In the genomic region with DNA sequence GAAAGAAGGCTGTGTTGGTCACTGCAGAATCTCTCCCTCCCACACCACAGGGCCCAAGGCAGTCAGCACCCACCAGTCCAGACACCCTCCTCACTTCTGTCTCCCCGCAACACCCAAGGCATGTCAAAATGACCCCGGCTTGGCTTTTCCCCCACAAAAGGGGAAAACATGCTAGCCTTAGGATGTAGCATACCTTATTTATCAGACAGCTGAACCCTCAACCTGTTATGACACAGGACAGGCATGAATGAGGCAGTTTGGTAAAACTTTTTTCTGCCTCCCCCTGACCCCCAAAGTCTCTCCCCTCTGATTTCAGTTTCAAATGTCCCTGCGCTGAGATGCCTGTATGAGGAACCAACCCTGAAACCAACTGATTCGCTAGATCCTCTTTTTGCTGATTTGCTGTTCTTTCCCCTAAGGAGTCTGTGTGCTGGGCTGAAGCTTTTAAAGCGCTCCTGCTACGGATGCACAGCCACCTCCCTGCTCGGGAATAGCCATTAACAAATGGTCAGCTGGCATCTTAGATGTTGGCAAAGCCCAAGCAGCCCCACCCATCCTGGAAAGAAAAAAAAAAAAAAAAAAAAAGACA, we compare ENCODE assay signal across 10 mouse cellular contexts. TPM values are rescaled to one million over a fixed set of nuclear protein-coding genes. Genes with fewer than 3 reads are reported as not detected.
DNase-seq lines count a peak whose midpoint lies in the region; ATAC-seq and TF ChIP-seq lines count a peak whose summit lies in the region.
"Had no signal": no experiment of that assay in that cellular context is flagged by ENCODE, and none has a peak within 500 bp of the region (broad histone marks: within the 10 kb centered on the region; RNA-seq: fewer than 3 reads in every experiment).

No protein-coding gene starts in this region.

- H3K27me3 ChIP-seq in hindbrain, embryonic 15.5 days, result peaks cover 11% of the 10 kb centered on the region
- H3K27me3 ChIP-seq in hindbrain, embryonic 13.5 days, result peaks cover 16% of the 10 kb centered on the region
- H3K27me3 ChIP-seq in ES-Bruce4 (ENCODE audit: control insufficient read depth, insufficient read depth, low read length, poor library complexity, severe bottlenecking), result no peaks in the 10 kb centered on the region
- no peaks in the 10 kb centered on the region for H3K27me3 ChIP-seq in intestine, embryonic 15.5 days (replicated peaks)
- H3K27me3 ChIP-seq: limb, embryonic 12.5 days had no signal

- no peak for TF ChIP-seq EP300 in ES-Bruce4 (IDR thresholded peaks at IDR 0.05; ENCODE audit: insufficient read depth, low read depth, low read length)

- H3K27ac ChIP-seq in hindbrain, embryonic 15.5 days (replicated peaks), result no peak overlapping the region
- H3K27ac ChIP-seq in hindbrain, embryonic 13.5 days, result no peak overlapping the region
- peak overlapping the region; percentile 93; the same call in 1 of the 2 replicates for H3K27ac ChIP-seq in ES-Bruce4 (ENCODE audit: insufficient read depth, low read length)
- H3K27ac ChIP-seq in intestine, embryonic 15.5 days, result peak overlapping the region; percentile 86

- WGBS in hindbrain, embryonic 15.5 days, result 73% methylated on average over 7 of the region's 7 CpGs
- 78% methylated on average over 7 of the region's 7 CpGs for WGBS in hindbrain, embryonic 13.5 days
- WGBS in intestine, embryonic 15.5 days, result 62% methylated on average over 7 of the region's 7 CpGs

- H3K4me1 ChIP-seq in hindbrain, embryonic 15.5 days (replicated peaks), result peaks cover 6% of the 10 kb centered on the region; the same call in 1 of the 2 replicates
- H3K4me1 ChIP-seq in hindbrain, embryonic 13.5 days (replicated peaks), result peaks cover 14% of the 10 kb centered on the region; the same call in 1 of the 2 replicates
- peaks cover 2% of the 10 kb centered on the region for H3K4me1 ChIP-seq in ES-Bruce4 (ENCODE audit: control insufficient read depth, insufficient read depth, low read length)
- H3K4me1 ChIP-seq in intestine, embryonic 15.5 days (replicated peaks), result peaks cover 12% of the 10 kb centered on the region

- DNase-seq in lung, postnatal 4 days, result peak; percentile 33 to 40
- DNase-seq in thymus, adult 18-20 months, result no peak
- DNase-seq in retina, postnatal 1 day, result no peak
- DNase-seq: embryo, embryonic 11 days had no signal

- no peak for TF ChIP-seq POLR2A in ES-Bruce4 (IDR thresholded peaks at IDR 0.05; ENCODE audit: insufficient read depth, low read length)

- no peaks in the 10 kb centered on the region for H3K9me3 ChIP-seq in hindbrain, embryonic 15.5 days
- H3K9me3 ChIP-seq in hindbrain, embryonic 13.5 days, result no peaks in the 10 kb centered on the region
- H3K9me3 ChIP-seq in ES-Bruce4 (replicated peaks; ENCODE audit: control insufficient read depth, insufficient read depth, low read length, poor library complexity, severe bottlenecking), result no peaks in the 10 kb centered on the region
- no peaks in the 10 kb centered on the region for H3K9me3 ChIP-seq in intestine, embryonic 15.5 days
- H3K9me3 ChIP-seq: limb, embryonic 12.5 days had no signal

- H3K4me3 ChIP-seq in hindbrain, embryonic 15.5 days, result no peak overlapping the region
- H3K4me3 ChIP-seq in hindbrain, embryonic 13.5 days, result no peak overlapping the region
- peak overlapping the region; percentile 33 for H3K4me3 ChIP-seq in ES-Bruce4 (ENCODE audit: low read depth, low read length)
- H3K4me3 ChIP-seq in intestine, embryonic 15.5 days (replicated peaks), result peak overlapping the region; percentile 29
- H3K4me3 ChIP-seq: limb, embryonic 12.5 days had no signal

- H3K4me2 ChIP-seq in hindbrain, embryonic 15.5 days, result no peak overlapping the region
- H3K4me2 ChIP-seq in hindbrain, embryonic 13.5 days, result no peak overlapping the region
- H3K4me2 ChIP-seq in intestine, embryonic 15.5 days (replicated peaks), result peak overlapping the region; percentile 52
- H3K4me2 ChIP-seq: limb, embryonic 12.5 days had no signal

- H3K9ac ChIP-seq in hindbrain, embryonic 15.5 days, result no peak overlapping the region
- H3K9ac ChIP-seq in hindbrain, embryonic 13.5 days, result no peak overlapping the region
- peak overlapping the region; percentile 3 for H3K9ac ChIP-seq in ES-Bruce4 (ENCODE audit: low read depth, poor library complexity, severe bottlenecking)
- H3K9ac ChIP-seq in intestine, embryonic 15.5 days, result peak overlapping the region; percentile 3; the same call in 1 of the 2 replicates

- 0 out of 2 replicates have a peak, but pooled peaks have one; percentile 8 for ATAC-seq in hindbrain, embryonic 15.5 days (ENCODE audit: low FRiP score, low read depth)
- no peak for ATAC-seq in hindbrain, embryonic 13.5 days (ENCODE audit: low FRiP score)
- ATAC-seq in intestine, embryonic 15.5 days, result no peak
- ATAC-seq in erythroid progenitor cell, adult 5-6 weeks (replicated peaks; ENCODE audit: low FRiP score, poor library complexity, severe bottlenecking), result no peak

- no peaks in the 10 kb centered on the region for H3K36me3 ChIP-seq in hindbrain, embryonic 15.5 days
- H3K36me3 ChIP-seq in hindbrain, embryonic 13.5 days, result no peaks in the 10 kb centered on the region
- peaks cover 30% of the 10 kb centered on the region for H3K36me3 ChIP-seq in ES-Bruce4 (ENCODE audit: control insufficient read depth, insufficient read depth, low read length, poor library complexity, severe bottlenecking)
- no peaks in the 10 kb centered on the region for H3K36me3 ChIP-seq in intestine, embryonic 15.5 days
- H3K36me3 ChIP-seq: limb, embryonic 12.5 days had no signal

- no peak for TF ChIP-seq CTCF in ES-Bruce4 (IDR thresholded peaks at IDR 0.05; ENCODE audit: low read depth, low read length)

RNA-seq across cellular contexts. Expression of gene Slc7a7, which starts 8.4 kb away (rescaled TPM):
- 4.5 and 5.9 TPM in 2 replicates for polyA plus RNA-seq in hindbrain, embryonic 15.5 days (2015; fragmentation: Nextera tagmentation; extraction: Ambion mirVana)
- 5.9 and 6.0 TPM in 2 replicates for polyA plus RNA-seq in hindbrain, embryonic 13.5 days (2015; fragmentation: Nextera tagmentation; extraction: Ambion mirVana)
- 46.6 and 47.7 TPM in 2 replicates for polyA plus RNA-seq in ES-Bruce4 (2011; ENCODE audit: insufficient read depth, insufficient read length, low read depth, missing spikeins)
- 51.0 and 56.3 TPM in 2 replicates for polyA plus RNA-seq in intestine, embryonic 15.5 days (2015; fragmentation: Nextera tagmentation; extraction: Ambion mirVana)
- total RNA-seq in erythroid progenitor cell, adult 5-6 weeks (2015; ENCODE audit: low replicate concordance), result 1.7 and 2.5 TPM in 2 replicates
- 1.4 and 1.9 TPM in 2 replicates for total RNA-seq in erythroid progenitor cell, adult 5-6 weeks (2017; ENCODE audit: low replicate concordance)

RNA-seq across cellular contexts. Expression of gene Mrpl52, which starts 17.6 kb away (rescaled TPM):
- polyA plus RNA-seq in hindbrain, embryonic 15.5 days (2015; fragmentation: Nextera tagmentation; extraction: Ambion mirVana), result 241 and 251 TPM in 2 replicates
- polyA plus RNA-seq in hindbrain, embryonic 13.5 days (2015; fragmentation: Nextera tagmentation; extraction: Ambion mirVana), result 298 and 306 TPM in 2 replicates
- polyA plus RNA-seq in ES-Bruce4 (2011; ENCODE audit: insufficient read depth, insufficient read length, low read depth, missing spikeins), result 114 and 115 TPM in 2 replicates
- 270 and 308 TPM in 2 replicates for polyA plus RNA-seq in intestine, embryonic 15.5 days (2015; fragmentation: Nextera tagmentation; extraction: Ambion mirVana)
- total RNA-seq in erythroid progenitor cell, adult 5-6 weeks (2015; ENCODE audit: low replicate concordance), result 74.6 and 93.1 TPM in 2 replicates
- 1.1 and 26.1 TPM in 2 replicates for total RNA-seq in erythroid progenitor cell, adult 5-6 weeks (2017; ENCODE audit: low replicate concordance)

RNA-seq across cellular contexts. Expression of gene Mmp14, which starts 22.3 kb away (rescaled TPM):
- 51.1 and 53.4 TPM in 2 replicates for polyA plus RNA-seq in hindbrain, embryonic 15.5 days (2015; fragmentation: Nextera tagmentation; extraction: Ambion mirVana)
- 49.1 and 54.9 TPM in 2 replicates for polyA plus RNA-seq in hindbrain, embryonic 13.5 days (2015; fragmentation: Nextera tagmentation; extraction: Ambion mirVana)
- 50.4 and 60.7 TPM in 2 replicates for polyA plus RNA-seq in ES-Bruce4 (2011; ENCODE audit: insufficient read depth, insufficient read length, low read depth, missing spikeins)
- 110 and 112 TPM in 2 replicates for polyA plus RNA-seq in intestine, embryonic 15.5 days (2015; fragmentation: Nextera tagmentation; extraction: Ambion mirVana)
- total RNA-seq in erythroid progenitor cell, adult 5-6 weeks (2015; ENCODE audit: low replicate concordance), result 1.8 TPM in 1 of 2 replicates, not detected in the other
- 1.4 and 1.7 TPM in 2 replicates for total RNA-seq in erythroid progenitor cell, adult 5-6 weeks (2017; ENCODE audit: low replicate concordance)

RNA-seq across cellular contexts. Expression of gene Oxa1l, which starts 48.5 kb away (rescaled TPM):
- polyA plus RNA-seq in hindbrain, embryonic 15.5 days (2015; fragmentation: Nextera tagmentation; extraction: Ambion mirVana), result 55.1 and 58.5 TPM in 2 replicates
- polyA plus RNA-seq in hindbrain, embryonic 13.5 days (2015; fragmentation: Nextera tagmentation; extraction: Ambion mirVana), result 47.7 and 51.3 TPM in 2 replicates
- 86.1 and 96.4 TPM in 2 replicates for polyA plus RNA-seq in ES-Bruce4 (2011; ENCODE audit: insufficient read depth, insufficient read length, low read depth, missing spikeins)
- polyA plus RNA-seq in intestine, embryonic 15.5 days (2015; fragmentation: Nextera tagmentation; extraction: Ambion mirVana), result 41.7 and 48.8 TPM in 2 replicates
- 13.3 and 21.0 TPM in 2 replicates for total RNA-seq in erythroid progenitor cell, adult 5-6 weeks (2015; ENCODE audit: low replicate concordance)
- 14.0 and 19.3 TPM in 2 replicates for total RNA-seq in erythroid progenitor cell, adult 5-6 weeks (2017; ENCODE audit: low replicate concordance)

RNA-seq across cellular contexts. Expression of gene Lrp10, which starts 54.8 kb away (rescaled TPM):
- 30.3 and 34.3 TPM in 2 replicates for polyA plus RNA-seq in hindbrain, embryonic 15.5 days (2015; fragmentation: Nextera tagmentation; extraction: Ambion mirVana)
- 29.9 and 32.0 TPM in 2 replicates for polyA plus RNA-seq in hindbrain, embryonic 13.5 days (2015; fragmentation: Nextera tagmentation; extraction: Ambion mirVana)
- polyA plus RNA-seq in ES-Bruce4 (2011; ENCODE audit: insufficient read depth, insufficient read length, low read depth, missing spikeins), result 22.9 and 25.8 TPM in 2 replicates
- polyA plus RNA-seq in intestine, embryonic 15.5 days (2015; fragmentation: Nextera tagmentation; extraction: Ambion mirVana), result 57.2 and 60.6 TPM in 2 replicates
- 21.0 and 22.0 TPM in 2 replicates for total RNA-seq in erythroid progenitor cell, adult 5-6 weeks (2015; ENCODE audit: low replicate concordance)
- 23.0 and 38.6 TPM in 2 replicates for total RNA-seq in erythroid progenitor cell, adult 5-6 weeks (2017; ENCODE audit: low replicate concordance)

Comparison
In these comparisons a context has a peak if more than half of its experiments do, and no peak if none do; other contexts are left out.
1. H3K27ac ChIP-seq: peak in ES-Bruce4 (single experiment) and intestine, embryonic 15.5 days (single experiment); none in hindbrain, embryonic 15.5 days (single experiment) and hindbrain, embryonic 13.5 days (single experiment).
2. H3K4me3 ChIP-seq: peak in ES-Bruce4 (single experiment) and intestine, embryonic 15.5 days (single experiment); none in hindbrain, embryonic 15.5 days (single experiment) and hindbrain, embryonic 13.5 days (single experiment).
3. H3K9ac ChIP-seq: peak in ES-Bruce4 (single experiment) and intestine, embryonic 15.5 days (single experiment); none in hindbrain, embryonic 15.5 days (single experiment) and hindbrain, embryonic 13.5 days (single experiment).
4. DNase-seq: peak in lung, postnatal 4 days (2 of 2); none in thymus, adult 18-20 months (0 of 2) and retina, postnatal 1 day (single experiment).